Mouse (Mus musculus) Patski (cell line): ENCODE measurements at regions not wholly inside any gene's neighbourhood (a gene's known extent, or its start where the extent isn't known, plus 50 kb on each side); places are given as distances from the start of the nearest gene placed in this dataset.
"Not testable (repeated sequence)": the region's sequence is repeated elsewhere in the genome, so short reads cannot be mapped to it uniquely, and the experiment has no call there.

Experiments
- ATAC-seq: fragments of 100-300 bp; one replicate; pipeline ENCODE4 v1.8.0; 2021
- CTCF ChIA-PET: fragments of 350-600 bp; sonication (Branson Sonifier 250); formaldehyde crosslinking; loops from one replicate; lab custom pipeline; 2022; ENCODE audit warnings: inconsistent platforms; lab: Charles Lee
- POLR2A ChIA-PET: fragments of 350-600 bp; sonication (Branson Sonifier 250); formaldehyde crosslinking; loops from one replicate; lab custom pipeline; 2022; ENCODE audit warnings: antibody characterized with exemption, inconsistent platforms; lab: Charles Lee
- DNase-seq: peaks from one replicate; pipeline ENCODE4 v3.0.0-alpha.2; 2011; ENCODE audit warnings: low read depth, low spot score
- H3K27me3 ChIP-seq: fragments of 371-371 bp; one replicate; pipeline ENCODE4 v1.5.1; 2021
- CTCF ChIP-seq: fragments of 100-300 bp; IDR thresholded peaks from one replicate; pipeline ENCODE4 v1.5.1; 2021
- in situ Hi-C: fragments of 300-500 bp; cut with MboI; formaldehyde crosslinking; loops from 3 replicates; pipeline ENCODE4 v1.11.1; 2018; ENCODE audit warnings: low pct_unique_long_range_greater_than_20kb, mixed read lengths

DNA sequence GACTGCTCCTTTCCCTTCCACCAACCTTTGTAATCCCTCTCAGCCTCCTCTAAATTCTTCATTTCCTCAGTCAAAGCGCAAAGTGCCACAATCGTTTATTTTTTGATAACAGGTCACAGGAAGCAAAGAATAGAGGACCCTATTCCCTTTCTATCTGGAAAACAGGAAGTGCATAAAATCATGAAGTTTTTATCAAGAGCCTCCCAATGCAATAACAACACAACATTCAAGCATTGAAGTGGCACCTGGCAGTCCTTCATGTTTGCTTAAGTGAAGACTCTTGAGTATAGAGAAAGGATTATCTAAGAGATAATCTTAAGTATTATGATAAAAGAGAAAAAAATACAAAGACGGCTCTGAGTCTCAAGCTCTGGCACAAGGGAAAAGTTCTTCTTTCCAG is 111.9 kb downstream of the Ibtk start:
- no peak for TF ChIP-seq CTCF
- no peaks in the 10 kb centered on the region for H3K27me3 ChIP-seq
- ChIA-PET CTCF (no interaction called here), POLR2A (no interaction called here)
- no peak for ATAC-seq
- in situ Hi-C loops, result no loop called here
- no peak for DNase-seq

DNA sequence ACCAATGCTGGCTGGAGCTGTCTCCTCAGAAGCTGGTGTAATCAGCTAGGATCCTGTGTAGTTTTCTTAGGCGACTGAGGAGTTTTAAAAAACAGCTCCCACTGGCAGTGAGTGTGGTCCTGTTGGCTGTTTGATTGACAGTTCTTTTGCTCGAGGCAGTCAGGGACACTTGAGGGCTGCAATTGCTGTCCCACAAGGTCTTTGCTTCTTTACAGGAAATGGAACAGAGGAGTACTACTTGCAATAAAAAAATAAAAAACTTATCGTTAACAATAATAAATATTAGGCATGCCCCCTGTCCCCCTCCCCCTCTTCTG is 113.0 kb downstream of the Ibtk start:
- no peak for TF ChIP-seq CTCF
- in situ Hi-C loops, result no loop called here
- H3K27me3 ChIP-seq, result no peaks in the 10 kb centered on the region
- CTCF ChIA-PET, result no interaction called here
- no peak for ATAC-seq
- no peak for DNase-seq
- POLR2A ChIA-PET, result no interaction called here

DNA sequence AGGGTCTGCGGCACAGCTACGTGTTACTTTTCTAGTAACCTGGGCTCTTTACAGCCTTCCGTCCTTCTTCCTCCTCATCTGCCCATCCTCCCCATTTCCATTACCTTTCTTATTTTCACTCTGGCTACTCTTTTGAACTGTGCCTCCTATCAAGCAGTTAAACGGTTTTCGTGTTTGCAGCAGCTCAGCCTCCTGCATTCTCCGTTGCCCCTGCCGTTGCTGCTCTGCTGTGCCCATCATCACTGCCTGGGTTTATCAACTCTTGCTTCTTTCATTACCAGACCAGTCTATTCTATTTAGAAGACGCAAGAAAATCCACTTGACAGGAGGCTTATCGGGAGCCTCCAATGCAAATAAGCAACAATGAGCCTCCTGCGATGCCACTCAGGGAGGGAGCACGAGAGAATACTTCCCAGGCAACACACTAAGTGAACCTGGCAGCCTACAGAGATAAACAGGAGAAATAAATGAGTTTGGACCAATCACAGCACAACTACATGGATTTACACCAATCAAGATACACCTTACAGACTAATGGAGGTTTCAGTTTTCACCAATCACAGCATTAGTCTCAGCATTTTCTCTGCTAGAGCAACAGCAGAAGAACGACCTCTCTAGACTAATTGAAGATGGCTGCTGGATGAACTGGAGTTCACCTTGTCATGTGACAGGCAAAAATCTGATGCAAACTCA is 113.5 kb downstream of the Ibtk start:
- POLR2A ChIA-PET, result no interaction called here
- no peak for TF ChIP-seq CTCF
- no peaks in the 10 kb centered on the region for H3K27me3 ChIP-seq
- in situ Hi-C loops, result no loop called here
- DNase-seq, result no peak
- CTCF ChIA-PET, result no interaction called here
- ATAC-seq, result no peak

DNA sequence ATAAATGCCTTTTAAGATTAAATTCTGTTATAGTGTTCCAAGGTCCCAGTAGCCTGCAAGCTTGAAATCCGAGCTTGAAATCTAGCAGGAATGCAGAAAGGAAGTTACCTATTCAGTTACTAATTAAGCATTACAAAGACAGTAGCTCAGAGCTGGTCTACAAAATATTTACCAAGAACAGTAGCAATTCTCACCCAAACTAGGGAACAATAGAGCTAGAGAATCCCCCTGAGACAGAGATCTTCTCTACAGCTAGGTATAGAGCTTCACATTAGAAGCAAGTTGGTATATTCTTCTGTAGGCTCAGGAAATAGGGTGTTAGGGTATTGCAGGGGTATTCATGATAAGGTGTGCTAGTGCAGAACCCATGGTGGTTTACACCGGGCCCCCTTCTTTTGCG is 114.3 kb downstream of the Ibtk start:
- CTCF ChIA-PET, result interaction anchor here (0.9 to 1.3 kb wide), 2 partner anchors 11 to 36 kb away, joined by 3 read pairs; no protein-coding TSS in a partner anchor
- ATAC-seq, POLR2A ChIA-PET, DNase-seq, H3K27me3 ChIP-seq, in situ Hi-C loops: not testable (repeated sequence)

DNA sequence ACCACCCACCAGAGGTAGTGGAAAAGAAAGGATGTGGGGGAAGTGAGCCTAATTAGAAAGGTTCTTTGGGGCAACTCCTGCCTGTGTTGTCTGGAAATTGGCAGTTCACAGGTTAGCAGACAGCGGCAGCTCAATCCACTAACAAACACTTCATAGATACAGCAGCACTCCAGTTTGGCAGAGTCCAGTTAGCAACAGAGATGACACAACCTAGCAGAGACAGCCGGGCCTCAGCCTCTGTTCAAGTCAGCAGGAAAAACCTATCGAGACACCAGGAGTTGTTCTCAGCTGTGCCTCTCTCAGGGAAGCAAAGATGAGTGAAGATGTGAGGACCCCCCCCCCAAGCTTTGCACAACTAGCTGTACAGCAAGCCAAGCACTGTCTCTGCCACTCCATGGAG is 131.2 kb downstream of the Ibtk start:
- no peak for DNase-seq
- TF ChIP-seq CTCF, result no peak
- no peak for ATAC-seq
- ChIA-PET POLR2A (interaction anchor here (0.6 kb wide), 1 partner anchor 22 kb away, joined by 12 read pairs; no protein-coding TSS in a partner anchor), CTCF (no interaction called here)
- no peaks in the 10 kb centered on the region for H3K27me3 ChIP-seq
- in situ Hi-C loops, result no loop called here

DNA sequence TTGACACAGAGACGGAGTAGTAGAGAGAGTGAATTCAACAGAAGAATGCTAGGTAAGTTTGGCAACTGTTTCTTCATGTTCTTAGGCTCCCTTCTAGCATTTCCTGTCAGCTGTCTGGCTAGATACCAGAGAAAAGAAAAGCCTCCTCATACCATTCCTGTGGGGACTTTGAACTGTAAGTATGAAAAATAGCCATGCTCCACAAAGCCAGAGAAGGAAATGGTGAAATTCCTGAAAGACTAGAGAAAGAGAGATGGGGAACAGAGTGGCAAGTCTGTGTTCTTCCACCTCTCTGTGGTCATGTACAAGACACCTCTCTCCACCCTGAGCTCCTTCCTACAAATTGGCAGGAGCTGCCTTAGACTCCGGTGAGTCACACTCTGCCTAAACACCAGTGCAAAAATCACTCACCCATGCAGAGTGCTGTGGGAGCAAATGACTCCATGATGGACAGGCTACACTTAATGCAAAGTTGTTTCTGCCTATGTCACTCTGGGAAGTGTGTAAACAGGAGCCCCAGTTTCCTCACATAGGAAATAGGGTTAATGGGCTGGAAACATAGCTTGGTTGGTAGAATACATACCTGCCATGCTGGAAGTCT is 131.9 kb downstream of the Ibtk start:
- POLR2A ChIA-PET, result interaction anchor here (0.6 kb wide), 2 partner anchors 21 to 1246 kb away, joined by 3 to 12 read pairs; no protein-coding TSS in a partner anchor

DNA sequence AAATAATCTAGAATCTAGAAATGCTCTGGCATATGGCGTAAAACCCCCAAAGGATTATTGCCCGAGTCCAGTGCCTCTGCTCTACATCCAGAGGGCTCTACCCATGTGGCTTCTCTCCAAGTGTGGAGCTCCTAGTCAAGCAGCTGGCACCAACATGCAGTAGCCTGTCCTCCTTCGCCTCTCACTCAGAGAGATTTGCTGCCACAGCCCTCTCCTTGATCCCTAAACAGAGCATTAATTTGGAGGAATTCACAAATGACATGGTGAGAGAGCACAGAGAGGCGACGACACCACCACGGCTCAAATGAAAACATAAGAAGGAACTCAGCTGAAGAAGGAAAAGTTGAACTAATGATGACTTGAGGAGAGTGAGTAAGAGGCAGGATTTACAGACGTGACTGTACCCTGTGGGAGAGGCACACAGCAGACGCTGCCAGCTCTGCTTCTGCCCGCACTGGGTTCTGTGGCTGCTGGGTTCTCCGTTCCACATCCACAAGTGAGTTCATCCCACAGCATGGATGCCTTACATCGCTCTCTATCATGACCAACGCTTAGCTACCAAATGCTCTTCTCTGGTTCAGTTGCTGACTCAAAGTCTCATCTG is 132.8 kb downstream of the Ibtk start:
- ATAC-seq, result peak; percentile 93
- peak; percentile 81 for DNase-seq
- in situ Hi-C loops, result no loop called here
- H3K27me3 ChIP-seq, result no peaks in the 10 kb centered on the region
- peak; percentile 11 for TF ChIP-seq CTCF
- POLR2A ChIA-PET, result no interaction called here
- CTCF ChIA-PET, result interaction anchor here (1.0 kb wide), 1 partner anchor 74 kb away, joined by 3 read pairs; no protein-coding TSS in a partner anchor

More for the DNA sequence above, 131.9 kb downstream of the Ibtk start:
- no peak for TF ChIP-seq CTCF
- H3K27me3 ChIP-seq, result no peaks in the 10 kb centered on the region
- CTCF ChIA-PET, result no interaction called here
- ATAC-seq (peak; percentile 68), DNase-seq (peak; percentile 61)
- in situ Hi-C loops, result no loop called here

DNA sequence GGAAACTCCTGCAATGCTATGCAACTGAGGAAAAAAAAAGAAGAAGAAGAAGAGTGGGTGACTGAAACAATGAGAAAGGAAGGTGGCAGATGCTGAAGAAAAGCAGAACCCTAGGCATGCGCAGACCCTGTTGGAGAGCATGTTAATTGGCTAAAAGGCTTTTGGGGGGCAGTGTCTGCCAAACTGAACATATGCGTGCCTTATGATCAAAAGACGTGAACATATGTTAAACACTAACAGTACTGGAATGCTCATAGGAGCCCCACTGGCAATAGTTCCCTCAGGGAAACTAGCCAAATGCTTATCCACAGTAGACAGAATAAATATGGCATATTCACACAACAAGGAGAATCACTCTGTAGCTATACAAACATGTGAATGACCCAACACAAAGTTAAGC is 140.0 kb downstream of the Ibtk start:
- CTCF ChIA-PET, result no interaction called here
- POLR2A ChIA-PET, result interaction anchor here (0.6 kb wide), 1 partner anchor 23 kb away, joined by 4 read pairs; no protein-coding TSS in a partner anchor
- DNase-seq (no peak), ATAC-seq (no peak)
- in situ Hi-C loops, result no loop called here
- no peaks in the 10 kb centered on the region for H3K27me3 ChIP-seq
- no peak for TF ChIP-seq CTCF

DNA sequence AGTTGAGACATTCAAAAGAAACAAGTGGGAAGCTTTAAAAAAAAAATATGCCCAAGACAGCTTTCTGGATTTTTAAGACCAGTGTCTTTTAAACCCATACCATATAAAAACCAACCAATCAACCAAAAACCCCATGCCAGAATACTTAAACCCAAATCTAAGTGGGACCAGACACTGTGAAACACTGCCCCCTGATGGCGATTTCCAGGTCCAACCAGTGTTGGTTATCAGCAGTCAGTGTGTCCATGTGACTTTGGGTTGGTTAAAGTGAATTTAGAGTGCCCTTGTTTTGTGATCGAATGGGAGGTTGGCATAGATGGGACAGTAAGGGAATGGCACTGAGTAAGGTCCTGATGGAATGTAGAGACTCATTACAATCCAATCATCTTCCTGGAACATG is 152.2 kb downstream of the Ibtk start:
- POLR2A ChIA-PET, result no interaction called here
- DNase-seq (no peak), ATAC-seq (no peak)
- H3K27me3 ChIP-seq, result no peaks in the 10 kb centered on the region
- peak; percentile 41 for TF ChIP-seq CTCF
- CTCF ChIA-PET, result interaction anchor here (0.9 kb wide), 1 partner anchor 20 kb away, joined by 3 read pairs; no protein-coding TSS in a partner anchor
- in situ Hi-C loops, result loop anchor here (25.0 kb wide), 2 partner anchors 1135 to 1635 kb away; no protein-coding TSS in a partner anchor

DNA sequence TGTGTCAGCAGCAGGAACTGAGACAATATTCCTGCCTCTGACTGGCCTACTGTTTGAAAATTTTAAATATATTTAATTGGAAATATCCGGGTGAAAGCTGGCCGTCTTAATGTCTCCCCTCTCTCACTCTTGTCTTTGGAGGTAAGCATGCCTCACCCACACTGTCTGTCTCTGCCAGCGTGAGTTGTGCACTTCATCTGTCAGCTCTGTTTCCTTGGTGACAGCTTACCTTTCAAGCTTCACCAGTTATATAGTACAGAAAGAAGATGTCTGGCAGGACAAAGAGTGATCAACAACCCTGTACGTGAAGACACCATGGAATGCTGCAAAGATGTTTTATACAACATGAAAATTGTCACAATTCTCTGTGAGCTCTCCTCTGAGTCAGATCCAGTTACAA is 155.3 kb downstream of the Ibtk start:
- H3K27me3 ChIP-seq, result no peaks in the 10 kb centered on the region
- in situ Hi-C loops, result loop anchor here (25.0 kb wide), 2 partner anchors 1132 to 1632 kb away; no protein-coding TSS in a partner anchor
- no peak for TF ChIP-seq CTCF
- DNase-seq, result no peak
- ChIA-PET CTCF (no interaction called here), POLR2A (interaction anchor here (0.5 to 0.7 kb wide), 3 partner anchors 35 to 982 kb away, joined by 3 to 4 read pairs (median 4); no protein-coding TSS in a partner anchor)
- no peak for ATAC-seq
